Mouse (Mus musculus) testis, adult 2 months (tissue): ENCODE results near the gene Rgs10. TPM values are rescaled to one million over a fixed set of nuclear protein-coding genes. Genes with fewer than 3 reads are reported as not detected.

Experiments
- H3K27ac ChIP-seq: fragments of 200-500 bp; 2 replicates; pipeline ENCODE4 v1.5.1; 2012; ENCODE audit warnings: low read depth, low read length; ENCODE audit not compliant: control insufficient read depth, insufficient read depth
- H3K27me3 ChIP-seq: fragments of 200-500 bp; 2 replicates; pipeline ENCODE4 v1.6.1; 2012; ENCODE audit warnings: mild to moderate bottlenecking, low read length, moderate library complexity; ENCODE audit not compliant: control insufficient read depth, insufficient read depth
- H3K36me3 ChIP-seq: fragments of 200-500 bp; 2 replicates; pipeline ENCODE4 v1.6.1; 2012; ENCODE audit warnings: mild to moderate bottlenecking, low read length; ENCODE audit not compliant: control insufficient read depth, insufficient read depth
- H3K4me1 ChIP-seq: fragments of 200-500 bp; 2 replicates; pipeline ENCODE4 v1.6.1; 2012; ENCODE audit warnings: low read length; ENCODE audit not compliant: control insufficient read depth, insufficient read depth
- H3K4me3 ChIP-seq: fragments of 200-500 bp; 2 replicates; pipeline ENCODE4 v1.5.1; 2012; ENCODE audit warnings: low read depth, mild to moderate bottlenecking, low read length, moderate library complexity, mixed read lengths; ENCODE audit not compliant: control insufficient read depth
- CTCF ChIP-seq: fragments of 200-500 bp; IDR thresholded peaks from 2 replicates; pipeline ENCODE4 v1.5.1; 2012; ENCODE audit warnings: low read depth, mild to moderate bottlenecking, inconsistent platforms, low read length, moderate library complexity; ENCODE audit not compliant: control insufficient read depth, insufficient read depth, insufficient replicate concordance
- POLR2A ChIP-seq: fragments of 200-500 bp; IDR thresholded peaks from 2 replicates; pipeline ENCODE4 v1.6.1; 2012; ENCODE audit warnings: low read depth, mild to moderate bottlenecking, inconsistent platforms, low read length, moderate library complexity; ENCODE audit not compliant: control insufficient read depth
- polyA plus RNA-seq: library from polyadenylated mRNA; depleted of rRNA; stranded (reverse); fragments of >200 nt; gene quantifications from 2 replicates; pipeline ENCODE4 v1.2.3, GENCODE M21; 2012; rRNA removed

The Rgs10 gene
- polyA plus RNA-seq: 46.7 and 50.4 TPM in 2 replicates

GRCm38 (mm10) chr7:128417930-128418779 lies at the start of gene Rgs10:
Gene Rgs10 (minus strand): TSS chr7:128418758.
- Histone ChIP-seq H3K27me3 (no peaks in the 10 kb centered on the region), H3K36me3 (no peaks in the 10 kb centered on the region), H3K27ac (no peak within 1 kb of the TSS), H3K4me3 (peak within 1 kb of the TSS; percentile 74), H3K4me1 (peaks cover 16% of the 10 kb centered on the region)
- TF ChIP-seq POLR2A: no peak
- no peak for TF ChIP-seq CTCF

GRCm38 (mm10) chr7:128462406-128462805 lies 43.8 kb upstream of the Rgs10 start:
- Histone ChIP-seq H3K4me1 (peaks cover 9% of the 10 kb centered on the region), H3K27me3 (no peaks in the 10 kb centered on the region), H3K4me3 (peak overlapping the region; percentile 99), H3K27ac (peak overlapping the region; percentile 33; the same call in 1 of the 2 replicates), H3K36me3 (no peaks in the 10 kb centered on the region)
- TF ChIP-seq CTCF (no peak), POLR2A (no peak)

DNA sequence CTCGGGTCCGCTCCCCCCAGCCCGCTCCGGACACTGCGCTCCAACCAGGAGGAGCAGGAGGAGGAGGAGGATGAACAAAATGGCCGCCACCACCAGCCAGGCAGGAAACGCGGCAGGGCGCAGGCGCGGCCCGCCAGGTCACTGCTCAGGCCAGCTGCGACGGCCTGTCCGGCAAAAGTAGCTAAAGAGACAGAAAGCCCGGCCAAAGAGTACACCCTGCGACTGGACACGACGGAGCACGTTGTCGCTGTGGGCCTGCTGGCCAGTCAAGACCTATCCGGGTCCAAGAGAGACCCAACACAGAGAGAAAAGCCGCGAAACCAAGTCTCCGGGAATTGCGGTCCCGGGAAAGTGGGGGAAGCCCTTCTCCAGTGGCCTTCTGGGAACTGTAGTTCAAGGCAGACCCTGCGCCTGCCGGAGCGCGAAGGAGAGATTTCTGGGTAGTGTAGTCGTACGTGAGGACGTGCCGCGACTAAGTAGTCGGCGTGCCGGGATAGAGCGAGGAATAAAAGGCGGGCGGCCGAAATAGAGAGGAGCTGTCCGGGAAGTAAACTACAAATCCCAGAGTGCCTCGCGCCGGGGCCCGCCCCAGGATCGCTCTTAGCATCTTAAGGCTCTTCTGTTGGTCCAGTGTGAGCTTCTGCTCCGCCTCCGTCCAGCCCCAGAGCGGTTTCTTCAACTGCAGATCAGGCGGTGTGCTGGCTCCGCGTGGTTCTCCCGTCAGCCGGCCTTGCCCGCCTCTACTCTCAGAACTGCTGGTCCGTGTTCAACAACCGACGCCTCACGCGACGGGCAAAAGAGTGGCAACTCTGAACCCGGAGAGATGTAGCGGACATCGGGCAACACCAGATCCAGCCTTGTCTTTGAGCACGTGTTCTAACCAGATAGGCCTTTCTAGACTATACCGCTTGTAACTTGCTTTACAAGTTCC lies 43.0 kb upstream of the Rgs10 start, which contains the start of gene Tial1:
Tial1 (minus strand) TSS at position 433 of the 931 bp plus-strand sequence.
- TF ChIP-seq POLR2A (peak; percentile 88), CTCF (no peak)
- H3K4me3 ChIP-seq: peak within 1 kb of the TSS; percentile 99
- H3K36me3 ChIP-seq: no peaks in the 10 kb centered on the region
- peaks cover 9% of the 10 kb centered on the region for H3K4me1 ChIP-seq
- H3K27me3 ChIP-seq: no peaks in the 10 kb centered on the region
- H3K27ac ChIP-seq: peak within 1 kb of the TSS; percentile 99

DNA sequence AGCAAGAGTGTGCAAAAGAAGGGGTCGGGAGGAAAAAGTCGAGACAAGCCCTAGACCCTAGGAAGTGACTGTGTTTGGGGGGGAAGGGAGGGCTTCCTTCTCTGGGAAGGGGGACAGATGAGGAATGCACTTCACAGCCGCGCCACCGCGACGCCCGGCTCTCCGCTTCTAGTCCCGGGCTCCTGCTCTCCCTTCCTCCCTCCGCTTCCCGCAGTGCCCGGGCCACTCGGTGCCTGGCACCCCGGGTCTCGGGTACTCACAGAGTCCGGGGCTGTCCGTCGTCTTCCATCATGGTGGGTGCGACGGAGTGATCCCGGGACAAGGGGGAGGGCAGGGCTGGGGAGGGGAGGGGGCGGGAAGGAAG lies 42.3 kb upstream of the Rgs10 start:
- no peak for TF ChIP-seq POLR2A
- TF ChIP-seq CTCF: no peak
- Histone ChIP-seq H3K36me3 (no peaks in the 10 kb centered on the region), H3K4me1 (peaks cover 9% of the 10 kb centered on the region), H3K27ac (peak overlapping the region; percentile 71), H3K4me3 (peak overlapping the region; percentile 99), H3K27me3 (no peaks in the 10 kb centered on the region)

DNA sequence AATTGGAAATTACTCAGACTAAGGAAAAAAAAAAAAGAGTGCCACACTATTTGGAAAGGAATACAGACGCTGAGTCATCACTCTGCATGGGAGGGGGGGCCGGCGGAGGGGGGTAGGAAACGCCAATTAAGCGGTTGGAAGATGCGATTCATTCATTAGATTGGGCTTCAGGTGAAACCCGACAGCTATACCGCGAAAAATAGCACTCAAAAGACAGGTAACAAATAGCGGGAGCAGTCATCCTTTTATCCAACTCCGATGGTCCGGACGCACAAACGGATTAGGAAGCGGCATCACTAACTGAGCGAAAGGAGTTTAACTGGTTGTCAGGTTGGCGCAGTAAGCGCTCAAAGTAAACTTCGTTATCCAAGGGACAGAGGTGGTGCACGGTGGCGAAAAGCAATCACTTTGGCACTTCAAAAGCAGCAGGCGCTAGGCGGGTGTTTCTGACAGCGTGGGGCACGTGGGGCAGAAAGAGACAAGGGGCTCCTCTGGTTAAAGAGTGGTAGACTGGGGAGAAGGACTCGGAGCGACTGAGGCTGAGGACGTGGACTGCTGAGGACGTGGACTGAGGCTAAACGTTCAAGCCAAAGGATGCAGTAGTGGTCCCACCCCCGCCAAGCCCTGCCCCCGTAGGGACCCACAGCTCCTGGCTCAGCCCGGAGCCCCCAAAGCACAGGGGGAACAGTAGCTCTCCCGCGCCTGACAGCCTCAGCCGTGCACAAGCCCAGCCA lies 41.7 kb upstream of the Rgs10 start:
- no peaks in the 10 kb centered on the region for H3K27me3 ChIP-seq
- H3K4me1 ChIP-seq: peaks cover 9% of the 10 kb centered on the region
- TF ChIP-seq CTCF (no peak), POLR2A (no peak)
- H3K36me3 ChIP-seq: no peaks in the 10 kb centered on the region
- peak overlapping the region; percentile 71 for H3K27ac ChIP-seq
- H3K4me3 ChIP-seq: peak overlapping the region; percentile 99

DNA sequence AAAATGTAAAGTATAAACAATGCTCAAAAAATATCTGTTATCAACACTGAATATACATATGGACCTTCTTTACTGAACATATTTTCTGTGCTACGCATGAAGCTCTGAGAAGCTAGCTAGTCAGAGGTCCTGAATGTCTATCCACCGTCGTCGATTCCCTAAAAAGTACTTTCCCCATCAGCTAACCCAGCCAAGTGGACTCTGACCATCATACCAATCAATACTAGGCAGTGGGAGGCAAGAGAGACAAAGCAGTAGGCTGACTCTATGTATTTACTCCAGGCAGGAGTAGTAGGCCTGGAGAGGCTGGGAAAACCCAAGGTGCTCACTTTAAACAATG lies 41.2 kb upstream of the Rgs10 start:
- peak overlapping the region; percentile 99 for H3K4me3 ChIP-seq
- H3K4me1 ChIP-seq: peaks cover 9% of the 10 kb centered on the region
- TF ChIP-seq CTCF: no peak
- TF ChIP-seq POLR2A: no peak
- H3K27me3 ChIP-seq: no peaks in the 10 kb centered on the region
- H3K36me3 ChIP-seq: no peaks in the 10 kb centered on the region
- 0 out of 2 replicates have a peak overlapping the region, but pooled peaks have one; percentile 29 for H3K27ac ChIP-seq

DNA sequence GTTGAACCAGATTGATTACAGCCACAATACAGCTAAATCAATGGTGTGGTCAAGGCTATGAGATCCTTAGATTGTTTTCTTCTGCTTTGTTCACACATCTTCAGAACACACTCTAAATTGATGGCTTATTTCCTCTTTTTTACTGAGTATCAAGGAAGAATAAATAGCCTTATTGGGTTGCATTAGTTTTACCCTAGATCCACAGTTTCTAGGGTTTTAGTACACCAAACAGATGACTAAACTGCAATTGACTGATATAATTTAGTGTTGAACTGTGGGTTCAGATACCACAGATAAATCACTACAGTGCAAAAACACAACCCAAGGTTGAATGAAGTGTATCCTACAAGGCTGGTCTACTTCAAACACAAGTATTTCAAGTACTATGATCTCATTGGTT lies 39.5 kb upstream of the Rgs10 start:
- H3K27ac ChIP-seq: no peak overlapping the region
- no peak overlapping the region for H3K4me3 ChIP-seq
- no peaks in the 10 kb centered on the region; the same call in 1 of the 2 replicates for H3K36me3 ChIP-seq
- no peaks in the 10 kb centered on the region for H3K27me3 ChIP-seq
- H3K4me1 ChIP-seq: peaks cover 9% of the 10 kb centered on the region
- no peak for TF ChIP-seq POLR2A
